Comparison of ENCODE assay signal across 18 mouse cellular contexts in genomic region chr1:125455128-125455527, GRCm38 (mm10). TPM values are rescaled to one million over a fixed set of nuclear protein-coding genes. Genes with fewer than 3 reads are reported as not detected.
DNase-seq lines count a peak whose midpoint lies in the region; ATAC-seq and TF ChIP-seq lines count a peak whose summit lies in the region.
"Had no signal": no experiment of that assay in that cellular context is flagged by ENCODE, and none has a peak within 500 bp of the region (broad histone marks: within the 10 kb centered on the region; RNA-seq: fewer than 3 reads in every experiment).

No protein-coding gene starts in this region.

- H3K9me3 ChIP-seq in forebrain, postnatal 0 days (ENCODE audit: low read length), result no peaks in the 10 kb centered on the region
- H3K9me3 ChIP-seq in forebrain, embryonic 16.5 days (ENCODE audit: control insufficient read depth, low read length), result no peaks in the 10 kb centered on the region
- H3K9me3 ChIP-seq: embryonic facial prominence, embryonic 13.5 days; heart, embryonic 12.5 days; hindbrain, embryonic 10.5 days; hindbrain, embryonic 15.5 days had no signal

- ATAC-seq in forebrain, postnatal 0 days, result peak; percentile 27; the same call in 1 of the 2 replicates
- no peak for ATAC-seq in forebrain, embryonic 16.5 days
- ATAC-seq: inflammation-experienced regulatory T-cells, adult 6 months; intestine, postnatal 0 days had no signal

- no peak for TF ChIP-seq POLR2A in bone marrow macrophage, adult 2 months (IDR thresholded peaks at IDR 0.05; ENCODE audit: borderline replicate concordance, low read depth, low read length)
- no peak for TF ChIP-seq POLR2A in lung, adult 2 months (IDR thresholded peaks at IDR 0.05; ENCODE audit: borderline replicate concordance, extremely low read depth, low read depth, low read length)

- no peaks in the 10 kb centered on the region for H3K4me1 ChIP-seq in forebrain, postnatal 0 days (ENCODE audit: insufficient read depth)
- peaks cover 4% of the 10 kb centered on the region; the same call in 1 of the 2 replicates for H3K4me1 ChIP-seq in forebrain, embryonic 16.5 days (replicated peaks; ENCODE audit: control insufficient read depth, insufficient read depth, low read length)
- H3K4me1 ChIP-seq in bone marrow macrophage, adult 2 months (ENCODE audit: control insufficient read depth, insufficient read depth, low read length), result peaks cover 41% of the 10 kb centered on the region
- H3K4me1 ChIP-seq in lung, adult 2 months (ENCODE audit: control insufficient read depth, insufficient read depth, low read length), result no peaks in the 10 kb centered on the region; the same call in 1 of the 2 replicates
- H3K4me1 ChIP-seq: embryonic facial prominence, embryonic 13.5 days; heart, embryonic 12.5 days; hindbrain, embryonic 15.5 days had no signal

- no peak overlapping the region for H3K27ac ChIP-seq in forebrain, postnatal 0 days (ENCODE audit: low read depth, low read length)
- no peak overlapping the region for H3K27ac ChIP-seq in forebrain, embryonic 16.5 days (ENCODE audit: low read length)
- peak overlapping the region; percentile 57 for H3K27ac ChIP-seq in bone marrow macrophage, adult 2 months (ENCODE audit: insufficient read depth, low read depth, low read length)
- H3K27ac ChIP-seq in macrophage, result peak overlapping the region; percentile 62
- H3K27ac ChIP-seq: embryonic facial prominence, embryonic 13.5 days; hindbrain, embryonic 10.5 days; hindbrain, embryonic 15.5 days had no signal

- TF ChIP-seq CTCF in forebrain, postnatal 0 days (IDR thresholded peaks at IDR 0.05; ENCODE audit: low read depth), result no peak
- TF ChIP-seq CTCF in bone marrow macrophage, adult 2 months (IDR thresholded peaks at IDR 0.05; ENCODE audit: low read depth, low read length), result no peak
- no peak for TF ChIP-seq CTCF in lung, adult 2 months (IDR thresholded peaks at IDR 0.05; ENCODE audit: insufficient read depth, low read length)

- no peak overlapping the region for H3K4me3 ChIP-seq in forebrain, postnatal 0 days (ENCODE audit: low read depth, low read length)
- H3K4me3 ChIP-seq in forebrain, embryonic 16.5 days (replicated peaks; ENCODE audit: low read length), result no peak overlapping the region
- no peak overlapping the region for H3K4me3 ChIP-seq in bone marrow macrophage, adult 2 months (ENCODE audit: insufficient read depth, low read length)
- no peak overlapping the region for H3K4me3 ChIP-seq in macrophage (ENCODE audit: inconsistent target)
- H3K4me3 ChIP-seq in lung, adult 2 months (replicated peaks; ENCODE audit: extremely low read depth, low read depth, low read length), result no peak overlapping the region
- H3K4me3 ChIP-seq: embryonic facial prominence, embryonic 13.5 days; heart, embryonic 12.5 days; hindbrain, embryonic 10.5 days; hindbrain, embryonic 15.5 days had no signal

- no peaks in the 10 kb centered on the region for H3K79me2 ChIP-seq in macrophage (ENCODE audit: inconsistent target)

- WGBS in forebrain, postnatal 0 days, result 3% methylated on average over 2 of the region's 2 CpGs
- 7% methylated on average over 2 of the region's 2 CpGs for WGBS in forebrain, embryonic 16.5 days
- WGBS in macrophage (ENCODE audit: missing documents), result 96% methylated on average over 2 of the region's 2 CpGs
- WGBS in lung, adult 2 months, result 82% methylated on average over 2 of the region's 2 CpGs

- no peak for DNase-seq in forebrain, postnatal 0 days
- DNase-seq in Muller cell, postnatal 12 days (ENCODE audit: inconsistent ontology term), result peak; percentile 52
- DNase-seq in lung, adult 2 months, result no peak
- DNase-seq: adrenal gland, adult 8-10 months; adrenal gland, postnatal 36 days; cerebellum, adult 18-20 months; cerebellum, adult 9-11 months; cerebellum, postnatal 36 days; gastrocnemius, postnatal 14 days had no signal

- H3K36me3 ChIP-seq in forebrain, postnatal 0 days (ENCODE audit: insufficient read depth), result no peaks in the 10 kb centered on the region
- H3K36me3 ChIP-seq in forebrain, embryonic 16.5 days (ENCODE audit: control insufficient read depth, insufficient read depth), result no peaks in the 10 kb centered on the region
- H3K36me3 ChIP-seq in macrophage (ENCODE audit: inconsistent target), result no peaks in the 10 kb centered on the region
- H3K36me3 ChIP-seq: embryonic facial prominence, embryonic 13.5 days; heart, embryonic 12.5 days; hindbrain, embryonic 10.5 days; hindbrain, embryonic 15.5 days had no signal

- H3K4me2 ChIP-seq in forebrain, postnatal 0 days (ENCODE audit: low read depth), result no peak overlapping the region
- no peak overlapping the region for H3K4me2 ChIP-seq in forebrain, embryonic 16.5 days (ENCODE audit: low read length)
- H3K4me2 ChIP-seq: embryonic facial prominence, embryonic 13.5 days; heart, embryonic 12.5 days; hindbrain, embryonic 15.5 days had no signal

- no peak overlapping the region for H3K9ac ChIP-seq in forebrain, postnatal 0 days
- no peak overlapping the region for H3K9ac ChIP-seq in forebrain, embryonic 16.5 days (replicated peaks; ENCODE audit: low read depth, low read length)
- H3K9ac ChIP-seq: embryonic facial prominence, embryonic 13.5 days; heart, embryonic 12.5 days; hindbrain, embryonic 15.5 days had no signal

- no peaks in the 10 kb centered on the region for H3K27me3 ChIP-seq in forebrain, postnatal 0 days (ENCODE audit: insufficient read depth, low read length)
- H3K27me3 ChIP-seq in forebrain, embryonic 16.5 days (replicated peaks; ENCODE audit: control insufficient read depth, insufficient read depth, low read length), result no peaks in the 10 kb centered on the region
- H3K27me3 ChIP-seq: embryonic facial prominence, embryonic 13.5 days; heart, embryonic 12.5 days; hindbrain, embryonic 15.5 days had no signal

RNA-seq across cellular contexts. Expression of gene Actr3, which starts 19.6 kb away (rescaled TPM):
- total RNA-seq in forebrain, postnatal 0 days (2014; rRNA removed), result 301 and 316 TPM in 2 replicates
- 180 and 216 TPM in 2 replicates for polyA plus RNA-seq in forebrain, postnatal 0 days (2015; fragmentation: Nextera tagmentation; extraction: Ambion mirVana)
- 241 and 250 TPM in 2 replicates for polyA plus RNA-seq in forebrain, embryonic 16.5 days (2015; fragmentation: Nextera tagmentation; extraction: Ambion mirVana)
- 624 and 643 TPM in 2 replicates for polyA plus RNA-seq in bone marrow macrophage, adult 2 months (2012; ENCODE audit: insufficient read depth, insufficient read length, missing spikeins)
- 1,000 to 10,000 TPM in 15 of 26 experiments, 100 to 1,000 TPM in 11; 551 to 1,238 (median 1,043) TPM for total RNA-seq in macrophage (2018; cell fraction: chromatin; rRNA removed)
- total RNA-seq in macrophage (2018; cell fraction: cytosol; rRNA removed), result 1,000 to 10,000 TPM in 2 of 26 experiments, 100 to 1,000 TPM in 24; 758 to 1,101 (median 899) TPM
- 1,000 to 10,000 TPM in 5 of 26 experiments, 100 to 1,000 TPM in 21; 496 to 1,177 (median 835) TPM for total RNA-seq in macrophage (2018; cell fraction: nucleus; rRNA removed)
- 655 to 1,117 TPM (median 796 TPM) in 3 replicates for polyA plus RNA-seq in macrophage (2018)
- 36.6 and 64.6 TPM in 2 replicates for polyA plus RNA-seq in lung, adult 2 months (2012; rRNA removed)

Comparison
In these comparisons a context has a peak if more than half of its experiments do, and no peak if none do; other contexts are left out.
1. H3K27ac ChIP-seq: peak in bone marrow macrophage, adult 2 months (single experiment) and macrophage (single experiment); none in forebrain, postnatal 0 days (single experiment) and forebrain, embryonic 16.5 days (single experiment).